Mouse (Mus musculus) liver, postnatal 0 days (tissue): ENCODE data around the gene Matn1. TPM values are rescaled to one million over a fixed set of nuclear protein-coding genes. Genes with fewer than 3 reads are reported as not detected.

Source experiments
- ATAC-seq: fragments of 200-750 bp; cut with Nextera tagmentation; 2 replicates; pipeline ENCODE4 v1.8.0; 2017; ENCODE audit warnings: mild to moderate bottlenecking, moderate library complexity
- DNase-seq: peaks from one replicate; pipeline ENCODE4 v3.0.0-alpha.2; 2016
- H3K27ac ChIP-seq: fragments of 300-500 bp; sonication (generic); 2 replicates; pipeline ENCODE4 v1.5.1; 2014; ENCODE audit warnings: antibody characterized with exemption, moderate library complexity, mild to moderate bottlenecking, low read depth
- H3K27me3 ChIP-seq: fragments of 300-500 bp; sonication (generic); 2 replicates; pipeline ENCODE4 v1.6.1; 2014; ENCODE audit warnings: low read length, control low read depth, mixed read lengths; ENCODE audit not compliant: insufficient read depth
- H3K36me3 ChIP-seq: fragments of 300-500 bp; sonication (generic); replicated peaks from 2 replicates; pipeline ENCODE4 v1.6.1; 2014; ENCODE audit warnings: mild to moderate bottlenecking, control low read depth, low read length, moderate library complexity, mixed read lengths; ENCODE audit not compliant: insufficient read depth
- H3K4me1 ChIP-seq: fragments of 300-500 bp; sonication (generic); 2 replicates; pipeline ENCODE4 v1.6.1; 2014; ENCODE audit warnings: antibody characterized with exemption, mild to moderate bottlenecking, control low read depth; ENCODE audit not compliant: insufficient read depth
- H3K4me2 ChIP-seq: fragments of 300-500 bp; sonication (generic); 2 replicates; pipeline ENCODE4 v1.6.1; 2014; ENCODE audit warnings: low read depth, mild to moderate bottlenecking, low read length, moderate library complexity, mixed read lengths
- H3K4me3 ChIP-seq: fragments of 300-500 bp; sonication (generic); 2 replicates; pipeline ENCODE4 v1.5.1; 2014; ENCODE audit warnings: low read depth, low read length
- H3K9ac ChIP-seq: fragments of 300-500 bp; sonication (generic); replicated peaks from 2 replicates; pipeline ENCODE4 v1.6.1; 2014; ENCODE audit warnings: mild to moderate bottlenecking, moderate library complexity
- H3K9me3 ChIP-seq: fragments of 300-500 bp; sonication (generic); 2 replicates; pipeline ENCODE4 v1.6.1; 2016; ENCODE audit warnings: mild to moderate bottlenecking, control low read depth, low read length, mixed read lengths
- CTCF ChIP-seq: sonication (generic); IDR thresholded peaks from 2 replicates; pipeline ENCODE4 v1.5.1; 2016; ENCODE audit warnings: antibody characterized with exemption, low read depth
- EP300 ChIP-seq: IDR thresholded peaks from 2 replicates; pipeline ENCODE4 v1.6.1; 2016; ENCODE audit warnings: antibody characterized with exemption, low read depth, mild to moderate bottlenecking
- WGBS: fragments of 180-500 bp; shearing (Covaris S2); extraction: QIAGEN DNeasy Blood & Tissue Kit; methylation state at CpG from one replicate; pipeline ENCODE4 v1.1.7; 2014; ENCODE audit not compliant: insufficient replicate concordance; 5-methylcytosine and 5-hydroxymethylcytosine counted together
- polyA plus RNA-seq: library from polyadenylated mRNA; unstranded; fragments of >200 nt; fragmentation: Nextera tagmentation; extraction: Ambion mirVana; gene quantifications from 2 replicates; pipeline ENCODE4 v1.2.1, GENCODE M21; 2015

The Matn1 gene
- polyA plus RNA-seq, 1 experiment from 2014 or later, result not detected

GRCm38 (mm10) chr4:130999744-131000527 lies 55.8 kb downstream of the Matn1 start:
- no peak for TF ChIP-seq EP300
- no peak for TF ChIP-seq CTCF
- DNase-seq, result no peak
- WGBS, result 75% methylated on average over 5 of the region's 5 CpGs
- Histone ChIP-seq H3K36me3 (no peaks in the 10 kb centered on the region), H3K4me1 (no peaks in the 10 kb centered on the region), H3K9me3 (no peaks in the 10 kb centered on the region; the same call in 1 of the 2 replicates), H3K9ac (no peak overlapping the region), H3K4me3 (no peak overlapping the region), H3K27ac (no peak overlapping the region), H3K27me3 (no peaks in the 10 kb centered on the region), H3K4me2 (no peak overlapping the region)
- no peak for ATAC-seq

- no peak for DNase-seq
- 89% methylated on average over 15 of the region's 15 CpGs for WGBS
- no peaks in the 10 kb centered on the region for H3K36me3 ChIP-seq
- no peaks in the 10 kb centered on the region for H3K4me1 ChIP-seq
- no peak overlapping the region for H3K9ac ChIP-seq
- no peaks in the 10 kb centered on the region for H3K9me3 ChIP-seq
- no peak overlapping the region for H3K27ac ChIP-seq
- H3K4me3 ChIP-seq, result no peak overlapping the region
- ATAC-seq, result no peak
- no peak for TF ChIP-seq CTCF
- TF ChIP-seq EP300, result no peak
- H3K4me2 ChIP-seq, result no peak overlapping the region
- H3K27me3 ChIP-seq, result no peaks in the 10 kb centered on the region
Observed at GRCm38 (mm10) chr4:131000614-131001178, 56.5 kb downstream of the Matn1 start.

Other genes with a start within 250 kb of the Matn1 start
- 8.7 TPM in 2 replicates for gene Sdc3, start 151.8 kb upstream of the Matn1 start, polyA plus RNA-seq
- gene Laptm5, start 31.3 kb upstream of the Matn1 start, polyA plus RNA-seq, result 109 and 113 TPM in 2 replicates